Mouse (Mus musculus): Measurements from ENCODE around the gene Slc10a6. TPM values are rescaled to one million over a fixed set of nuclear protein-coding genes. Genes with fewer than 3 reads are reported as not detected.

Gene Slc10a6
- total RNA-seq, 1 experiment, result 0.22 TPM

DNA sequence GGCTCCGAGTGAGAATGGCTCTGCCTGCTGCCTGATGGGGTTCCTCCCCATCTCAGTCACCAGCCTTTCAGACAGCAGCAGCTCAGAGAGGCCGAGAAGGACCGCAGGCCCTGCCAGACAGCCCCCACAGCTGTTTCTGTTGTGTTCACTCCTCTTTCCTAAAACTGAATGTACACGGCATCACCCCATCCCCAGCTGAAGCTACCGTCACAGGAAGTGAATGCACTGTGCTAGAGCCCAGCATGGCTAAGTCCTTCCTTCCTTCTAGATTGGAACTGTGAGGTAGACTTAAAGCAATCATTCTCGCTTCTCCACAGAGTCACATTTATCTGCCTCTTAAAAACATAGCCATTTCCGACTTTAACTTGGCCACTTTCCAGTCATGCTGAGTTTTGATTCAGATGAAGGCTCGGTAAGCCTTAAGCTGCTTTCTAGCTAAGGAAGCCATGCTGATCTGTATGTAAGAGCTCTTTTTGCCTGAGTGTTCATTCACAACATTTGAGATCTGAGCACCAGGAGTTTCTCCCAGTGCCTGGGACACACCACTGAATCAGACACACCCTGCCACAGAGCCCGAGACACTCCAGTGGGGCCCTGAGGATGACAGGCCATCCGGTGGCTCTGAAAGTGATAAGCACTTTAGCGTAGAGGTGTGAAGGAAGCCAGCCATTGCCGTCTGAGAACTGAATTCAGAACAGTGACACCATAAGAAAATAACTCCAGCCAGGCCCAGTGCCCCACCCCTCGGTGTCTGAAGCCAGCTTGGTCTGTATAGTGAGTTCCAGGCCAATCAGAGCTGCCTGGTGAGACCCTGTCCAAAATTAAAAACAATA lies 33.6 kb downstream of the Slc10a6 start:
- no peak for DNase-seq (ENCODE audit: low read depth, low spot score)
- TF ChIP-seq CHD2 (IDR thresholded peaks at IDR 0.05; ENCODE audit: low read depth, low read length) (no peak), ZNF384 (IDR thresholded peaks at IDR 0.05; ENCODE audit: low read depth, low read length) (no peak), MAFK (IDR thresholded peaks at IDR 0.05; ENCODE audit: insufficient read depth, low read depth, low read length) (no peak), ZC3H11A (IDR thresholded peaks at IDR 0.05; ENCODE audit: borderline replicate concordance, low read depth, low read length) (no peak), HCFC1 (IDR thresholded peaks at IDR 0.05; ENCODE audit: borderline replicate concordance, insufficient read depth, low read length) (no peak)
- H3K27ac ChIP-seq (ENCODE audit: insufficient read depth, low read depth, low read length, poor library complexity, severe bottlenecking), result no peak overlapping the region
- H3K4me1 ChIP-seq (ENCODE audit: control insufficient read depth in 2 of 2, insufficient read depth in 2 of 2, low read length in 2 of 2, poor library complexity in 1 of 2), result no peaks in the 10 kb centered on the region
- H3K4me3 ChIP-seq (ENCODE audit: insufficient read depth in 1 of 2, low read depth in 1 of 2, low read length in 2 of 2, poor library complexity in 1 of 2, severe bottlenecking in 1 of 2), result no peak overlapping the region
- H3K9ac ChIP-seq (ENCODE audit: insufficient read depth, low read depth, low read length, poor library complexity, severe bottlenecking), result no peak overlapping the region
- H3K36me3 ChIP-seq (ENCODE audit: control insufficient read depth, insufficient read depth, low read length, poor library complexity, severe bottlenecking), result no peaks in the 10 kb centered on the region; the same call in 1 of the 2 replicates
- in situ Hi-C loops (cut with MboI; ENCODE audit: low sequenced_read_pairs in 2 of 2, unreplicated experiment in 2 of 2), result no loop called here
- H3K9me3 ChIP-seq (ENCODE audit: control insufficient read depth, insufficient read depth, low read depth, low read length), result no peaks in the 10 kb centered on the region

DNA sequence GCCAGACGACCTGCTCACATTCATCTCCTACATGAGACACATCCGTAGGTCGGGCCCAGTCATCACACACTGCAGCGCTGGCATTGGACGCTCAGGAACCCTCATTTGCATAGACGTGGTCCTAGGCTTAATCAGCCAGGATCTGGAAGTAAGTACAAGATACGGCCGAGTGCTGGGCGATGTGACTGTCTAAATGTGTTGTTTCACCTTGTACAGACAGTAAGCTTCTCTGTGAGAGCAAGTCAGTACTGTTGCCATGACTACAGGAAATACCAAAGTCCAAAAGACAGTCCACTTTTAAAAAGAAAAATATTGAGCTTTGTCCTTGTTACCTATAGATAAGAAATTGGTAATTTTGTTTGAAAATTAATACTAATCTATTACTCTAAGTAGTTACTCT lies 35.6 kb downstream of the Slc10a6 start:
- no peak for DNase-seq (ENCODE audit: low read depth, low spot score)
- H3K4me3 ChIP-seq (ENCODE audit: insufficient read depth in 1 of 2, low read depth in 1 of 2, low read length in 2 of 2, poor library complexity in 1 of 2, severe bottlenecking in 1 of 2), result no peak overlapping the region
- no peak overlapping the region for H3K27ac ChIP-seq (ENCODE audit: insufficient read depth, low read depth, low read length, poor library complexity, severe bottlenecking)
- in situ Hi-C loops (cut with MboI; ENCODE audit: low sequenced_read_pairs in 2 of 2, unreplicated experiment in 2 of 2), result no loop called here
- TF ChIP-seq ZC3H11A (IDR thresholded peaks at IDR 0.05; ENCODE audit: borderline replicate concordance, low read depth, low read length) (no peak), ZNF384 (IDR thresholded peaks at IDR 0.05; ENCODE audit: low read depth, low read length) (no peak), MAFK (IDR thresholded peaks at IDR 0.05; ENCODE audit: insufficient read depth, low read depth, low read length) (no peak), HCFC1 (IDR thresholded peaks at IDR 0.05; ENCODE audit: borderline replicate concordance, insufficient read depth, low read length) (no peak), CHD2 (IDR thresholded peaks at IDR 0.05; ENCODE audit: low read depth, low read length) (no peak)
- no peaks in the 10 kb centered on the region for H3K9me3 ChIP-seq (ENCODE audit: control insufficient read depth, insufficient read depth, low read depth, low read length)
- H3K9ac ChIP-seq (ENCODE audit: insufficient read depth, low read depth, low read length, poor library complexity, severe bottlenecking), result no peak overlapping the region
- H3K4me1 ChIP-seq (ENCODE audit: control insufficient read depth in 2 of 2, insufficient read depth in 2 of 2, low read length in 2 of 2, poor library complexity in 1 of 2), result no peaks in the 10 kb centered on the region
- no peaks in the 10 kb centered on the region; the same call in 1 of the 2 replicates for H3K36me3 ChIP-seq (ENCODE audit: control insufficient read depth, insufficient read depth, low read length, poor library complexity, severe bottlenecking)

DNA sequence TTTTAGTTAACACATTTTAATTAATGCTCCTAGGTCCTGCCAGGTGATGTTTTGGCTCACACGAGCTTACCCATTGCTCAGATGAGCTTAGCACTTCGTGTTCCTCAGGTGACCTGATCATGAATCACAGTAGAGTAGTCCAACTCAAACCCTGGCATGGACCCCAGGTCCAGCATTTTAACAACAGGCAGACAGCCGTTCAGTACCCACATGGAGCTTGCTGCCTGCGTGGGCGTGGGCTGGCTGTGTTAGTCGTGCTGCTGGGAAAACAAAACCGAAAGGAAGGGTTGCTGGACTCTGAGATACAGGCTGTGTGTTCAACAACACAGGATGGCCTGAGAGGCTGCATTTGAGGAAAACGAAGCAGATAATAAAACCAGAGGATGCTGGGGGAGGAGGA lies 36.5 kb downstream of the Slc10a6 start:
- Histone ChIP-seq H3K9me3 (ENCODE audit: control insufficient read depth, insufficient read depth, low read depth, low read length) (no peaks in the 10 kb centered on the region), H3K4me3 (ENCODE audit: insufficient read depth in 1 of 2, low read depth in 1 of 2, low read length in 2 of 2, poor library complexity in 1 of 2, severe bottlenecking in 1 of 2) (no peak overlapping the region), H3K9ac (ENCODE audit: insufficient read depth, low read depth, low read length, poor library complexity, severe bottlenecking) (no peak overlapping the region), H3K4me1 (ENCODE audit: control insufficient read depth in 2 of 2, insufficient read depth in 2 of 2, low read length in 2 of 2, poor library complexity in 1 of 2) (no peaks in the 10 kb centered on the region), H3K36me3 (ENCODE audit: control insufficient read depth, insufficient read depth, low read length, poor library complexity, severe bottlenecking) (no peaks in the 10 kb centered on the region; the same call in 1 of the 2 replicates), H3K27ac (ENCODE audit: insufficient read depth, low read depth, low read length, poor library complexity, severe bottlenecking) (no peak overlapping the region)
- TF ChIP-seq CHD2 (IDR thresholded peaks at IDR 0.05; ENCODE audit: low read depth, low read length) (no peak), ZNF384 (IDR thresholded peaks at IDR 0.05; ENCODE audit: low read depth, low read length) (no peak), ZC3H11A (IDR thresholded peaks at IDR 0.05; ENCODE audit: borderline replicate concordance, low read depth, low read length) (no peak), MAFK (IDR thresholded peaks at IDR 0.05; ENCODE audit: insufficient read depth, low read depth, low read length) (no peak), HCFC1 (IDR thresholded peaks at IDR 0.05; ENCODE audit: borderline replicate concordance, insufficient read depth, low read length) (no peak)
- in situ Hi-C loops (cut with MboI; ENCODE audit: low sequenced_read_pairs in 2 of 2, unreplicated experiment in 2 of 2), result no loop called here
- no peak for DNase-seq (ENCODE audit: low read depth, low spot score)

DNA sequence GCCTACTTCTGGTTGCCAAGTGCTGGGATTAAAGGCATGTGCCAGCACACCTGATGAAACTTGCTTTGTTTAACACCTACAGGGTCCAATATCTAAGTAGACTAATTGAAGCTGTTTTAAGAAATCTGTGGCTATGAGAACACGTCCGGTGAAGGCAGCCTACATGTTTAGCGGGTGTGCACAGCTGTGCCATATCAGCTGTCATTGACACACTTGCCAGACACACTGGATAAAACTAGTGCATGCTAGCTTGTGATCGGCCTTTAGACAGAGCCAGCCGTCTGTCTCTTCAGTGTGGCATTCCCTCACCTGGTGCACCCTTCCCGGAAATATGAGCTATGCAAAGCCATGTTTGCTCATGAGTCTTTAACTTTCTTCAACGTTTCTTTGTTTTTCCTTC lies 37.4 kb downstream of the Slc10a6 start:
- Histone ChIP-seq H3K36me3 (ENCODE audit: control insufficient read depth, insufficient read depth, low read length, poor library complexity, severe bottlenecking) (no peaks in the 10 kb centered on the region; the same call in 1 of the 2 replicates), H3K27ac (ENCODE audit: insufficient read depth, low read depth, low read length, poor library complexity, severe bottlenecking) (no peak overlapping the region)
- DNase-seq (ENCODE audit: low read depth, low spot score), result no peak

More for the DNA sequence above, 37.4 kb downstream of the Slc10a6 start:
- no peaks in the 10 kb centered on the region for H3K4me1 ChIP-seq (ENCODE audit: control insufficient read depth in 2 of 2, insufficient read depth in 2 of 2, low read length in 2 of 2, poor library complexity in 1 of 2)
- no peak for TF ChIP-seq HCFC1 (IDR thresholded peaks at IDR 0.05; ENCODE audit: borderline replicate concordance, insufficient read depth, low read length)
- TF ChIP-seq MAFK (IDR thresholded peaks at IDR 0.05; ENCODE audit: insufficient read depth, low read depth, low read length), result no peak
- TF ChIP-seq ZC3H11A (IDR thresholded peaks at IDR 0.05; ENCODE audit: borderline replicate concordance, low read depth, low read length), result no peak
- no peak for TF ChIP-seq CHD2 (IDR thresholded peaks at IDR 0.05; ENCODE audit: low read depth, low read length)
- TF ChIP-seq ZNF384 (IDR thresholded peaks at IDR 0.05; ENCODE audit: low read depth, low read length), result no peak
- in situ Hi-C loops (cut with MboI; ENCODE audit: low sequenced_read_pairs in 2 of 2, unreplicated experiment in 2 of 2), result no loop called here
- H3K4me3 ChIP-seq (ENCODE audit: insufficient read depth in 1 of 2, low read depth in 1 of 2, low read length in 2 of 2, poor library complexity in 1 of 2, severe bottlenecking in 1 of 2), result no peak overlapping the region
- no peaks in the 10 kb centered on the region for H3K9me3 ChIP-seq (ENCODE audit: control insufficient read depth, insufficient read depth, low read depth, low read length)
- no peak overlapping the region for H3K9ac ChIP-seq (ENCODE audit: insufficient read depth, low read depth, low read length, poor library complexity, severe bottlenecking)

All from ES-E14 (cell line).